Mouse (Mus musculus) cerebellum, postnatal 36 days (tissue): ENCODE results near the gene Rad23a.

Experiments
- DNase-seq, 2 experiments: peaks; one replicate each; pipeline ENCODE4 v3.0.0; 2021 to 2022; ENCODE audit warnings: mixed read lengths in 2 of 2

Rad23a gene

DNA sequence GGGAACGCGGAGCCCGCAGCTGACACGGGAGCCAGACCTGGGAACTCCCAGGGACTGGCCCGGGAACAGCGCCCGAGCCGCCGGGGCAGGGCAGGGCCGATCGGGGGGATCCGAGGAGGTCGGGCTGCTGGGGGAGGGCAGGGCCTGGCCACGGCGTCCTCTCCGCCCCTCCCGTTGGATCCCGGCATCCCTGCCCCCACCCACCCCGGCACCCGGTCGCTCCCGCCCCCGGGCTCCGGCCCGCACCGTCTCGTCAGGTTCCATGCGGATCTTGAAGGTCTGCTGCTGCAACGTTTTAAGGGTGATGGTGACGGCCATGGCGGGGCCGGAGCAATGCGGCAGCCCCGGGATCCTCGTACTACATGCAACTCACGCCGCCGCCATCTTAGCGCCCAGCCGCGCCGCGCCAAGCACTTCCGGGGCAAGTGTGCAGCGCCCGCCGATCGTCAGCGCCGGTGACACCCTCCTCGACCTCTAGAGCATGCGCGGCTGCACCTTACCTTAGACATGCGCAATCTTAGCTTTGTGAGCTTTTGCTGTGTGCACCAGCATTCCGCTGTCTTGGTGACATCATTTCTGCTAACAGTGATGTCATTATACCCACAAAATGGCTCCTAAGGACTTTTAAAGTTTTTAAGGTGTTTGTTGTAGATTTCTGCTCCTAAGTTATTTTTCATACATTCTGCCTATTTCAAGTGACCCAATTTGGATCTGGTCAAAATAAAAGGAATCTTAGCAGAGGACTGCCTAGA is at the start of gene Rad23a:
Rad23a (minus strand) TSS at position 418 of the 752 bp plus-strand sequence.
- DNase-seq = peak; percentile 91

DNA sequence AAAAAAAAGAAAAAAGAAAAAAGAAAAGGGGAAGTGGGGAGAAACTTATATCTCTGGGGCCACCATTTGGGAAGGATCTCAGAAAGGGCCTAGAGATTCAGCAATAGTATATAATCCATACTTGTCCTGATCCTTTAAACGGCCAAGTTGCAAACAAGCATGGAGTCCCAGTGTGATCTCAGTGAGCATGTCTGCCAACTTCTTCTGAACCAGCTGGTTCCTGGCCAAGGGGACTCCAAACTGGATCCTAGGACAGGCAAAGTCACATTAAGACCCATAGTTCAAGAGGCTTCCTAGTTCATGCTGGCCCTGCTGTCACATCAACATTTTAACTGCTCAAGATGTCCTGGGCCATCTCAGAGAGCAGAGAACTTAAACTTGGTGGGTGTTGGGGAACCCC is 48.7 kb upstream of the Rad23a start:
- DNase-seq = no peak

DNA sequence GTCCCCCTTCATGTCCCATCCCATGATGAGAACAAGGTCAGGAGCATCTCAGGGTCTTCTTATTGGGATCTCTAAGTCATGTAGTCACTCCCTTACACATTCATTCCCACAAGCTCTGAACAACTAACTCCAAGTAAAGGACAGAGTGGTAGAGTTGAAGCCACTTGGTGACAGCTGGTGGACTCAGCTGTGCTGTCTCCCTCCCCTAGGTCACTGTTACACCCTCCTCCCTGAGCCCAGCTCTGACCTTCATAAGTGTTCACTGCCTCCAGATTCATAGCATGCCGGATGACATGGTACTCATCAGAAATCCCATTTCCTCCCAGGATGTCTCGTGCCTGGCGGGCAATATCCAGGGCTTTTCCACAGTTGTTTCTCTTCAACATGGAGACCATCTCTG is 47.8 kb upstream of the Rad23a start:
- no peak for DNase-seq

DNA sequence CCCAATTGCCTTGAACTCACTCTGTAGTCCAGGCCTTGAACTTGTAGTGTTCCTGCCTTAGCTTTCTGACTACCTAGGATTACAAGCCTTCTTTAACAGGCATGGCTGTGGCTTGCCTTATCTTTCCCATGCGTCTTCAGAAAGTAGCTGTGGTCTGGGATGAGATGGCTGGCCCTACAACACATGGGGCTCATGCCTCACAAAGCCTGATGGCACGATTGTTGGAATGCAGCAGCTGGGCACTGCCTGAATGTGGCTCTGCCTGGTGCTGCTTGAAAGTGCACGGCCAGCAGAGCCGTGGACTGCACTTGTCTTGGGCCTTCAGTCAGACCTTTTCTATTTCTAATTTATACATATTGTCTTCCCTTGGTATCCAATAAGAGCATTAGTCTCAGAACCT is 44.3 kb upstream of the Rad23a start:
- no peak for DNase-seq

DNA sequence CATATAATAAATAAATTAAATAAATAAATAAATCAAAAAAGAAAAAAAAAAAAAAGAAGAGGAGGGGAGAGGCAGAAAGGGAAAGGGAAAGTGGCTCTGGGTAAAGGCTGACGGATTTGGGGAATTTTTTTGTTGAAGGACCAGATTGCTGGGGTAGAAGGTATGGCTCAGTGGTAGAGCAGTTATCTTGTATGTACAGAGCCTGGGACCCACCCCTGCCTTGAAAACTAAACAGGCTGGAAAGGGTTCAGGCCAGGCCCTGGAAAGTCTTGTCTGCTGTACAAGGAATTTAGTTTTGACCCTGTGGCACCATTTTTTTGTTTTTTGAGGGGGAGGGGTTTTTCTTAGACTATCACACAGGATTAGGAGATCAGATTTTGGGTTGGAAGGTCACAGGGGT is 38.5 kb upstream of the Rad23a start:
- no peak for DNase-seq

DNA sequence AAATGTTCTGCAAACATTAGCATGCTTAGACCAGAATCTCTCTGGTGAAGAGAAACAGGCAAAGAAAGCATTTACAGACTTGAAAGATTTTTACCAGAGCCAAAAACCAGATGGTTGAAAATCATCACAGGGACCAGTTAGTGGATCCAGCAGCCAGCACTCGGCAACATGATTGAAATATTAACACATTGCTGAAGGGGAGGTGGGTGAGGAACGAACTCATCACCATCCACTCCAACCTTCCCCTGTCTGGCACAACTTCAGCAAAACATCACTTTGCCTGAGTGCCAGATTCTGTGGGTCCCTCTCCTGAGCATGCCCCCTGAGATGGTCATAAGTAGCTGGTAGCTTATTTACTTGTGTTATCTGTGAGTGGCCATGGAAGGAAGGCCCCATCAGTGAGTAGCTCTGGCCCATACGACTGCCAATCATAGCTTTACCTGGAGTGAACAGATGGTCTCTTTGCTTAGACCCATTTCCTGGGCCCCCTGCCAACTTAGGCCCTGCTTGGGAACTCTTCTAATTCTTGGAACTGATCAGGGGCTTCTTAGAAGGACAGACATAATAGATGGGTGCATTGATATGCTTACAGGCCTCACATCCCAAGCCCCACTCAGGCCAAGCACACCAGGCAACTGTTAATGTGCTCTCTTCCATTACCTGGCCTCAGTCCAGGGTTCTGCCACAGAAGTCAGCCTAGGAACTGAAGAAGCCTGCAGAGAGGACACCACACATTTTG is 37.0 kb upstream of the Rad23a start:
- DNase-seq = peak; percentile 82

DNA sequence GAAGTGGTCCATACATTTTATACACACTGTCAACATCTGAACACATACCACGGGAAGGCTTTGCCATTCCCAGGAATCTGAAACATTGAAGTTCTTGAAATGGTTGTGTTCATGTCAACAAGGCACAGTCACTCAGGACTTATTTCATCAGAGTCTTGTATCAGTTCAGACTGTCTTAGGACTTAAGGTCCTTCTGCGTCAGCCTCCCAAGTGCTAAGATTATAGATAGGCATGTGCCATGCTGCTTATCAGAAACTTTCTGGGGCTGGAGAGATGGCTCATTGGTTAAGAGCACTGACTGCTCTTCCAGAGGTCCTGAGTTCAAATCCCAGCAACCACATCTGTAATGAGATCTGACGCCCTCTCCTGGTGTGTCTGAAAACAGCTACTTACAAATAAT is 33.9 kb upstream of the Rad23a start:
- no peak for DNase-seq

DNA sequence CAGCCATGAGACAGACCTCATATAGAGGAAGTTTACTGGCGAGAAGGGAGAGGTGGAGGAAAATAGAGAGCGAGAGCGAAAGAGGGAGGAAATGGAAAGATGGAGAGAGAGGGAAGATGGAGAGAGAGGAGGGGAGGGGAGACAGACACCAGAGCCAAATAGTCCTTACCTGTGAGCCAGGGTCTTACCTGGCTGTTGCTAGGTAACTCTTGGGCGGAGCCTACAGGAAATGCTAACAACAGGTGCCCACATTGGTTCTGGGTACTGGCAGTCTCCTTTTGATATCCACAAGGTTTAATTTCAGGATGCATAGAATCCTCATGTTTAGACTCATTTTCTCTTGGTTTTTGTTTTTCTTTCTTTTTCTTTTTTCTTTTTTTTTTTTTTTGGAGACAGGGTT is 32.6 kb upstream of the Rad23a start:
- DNase-seq = no peak

DNA sequence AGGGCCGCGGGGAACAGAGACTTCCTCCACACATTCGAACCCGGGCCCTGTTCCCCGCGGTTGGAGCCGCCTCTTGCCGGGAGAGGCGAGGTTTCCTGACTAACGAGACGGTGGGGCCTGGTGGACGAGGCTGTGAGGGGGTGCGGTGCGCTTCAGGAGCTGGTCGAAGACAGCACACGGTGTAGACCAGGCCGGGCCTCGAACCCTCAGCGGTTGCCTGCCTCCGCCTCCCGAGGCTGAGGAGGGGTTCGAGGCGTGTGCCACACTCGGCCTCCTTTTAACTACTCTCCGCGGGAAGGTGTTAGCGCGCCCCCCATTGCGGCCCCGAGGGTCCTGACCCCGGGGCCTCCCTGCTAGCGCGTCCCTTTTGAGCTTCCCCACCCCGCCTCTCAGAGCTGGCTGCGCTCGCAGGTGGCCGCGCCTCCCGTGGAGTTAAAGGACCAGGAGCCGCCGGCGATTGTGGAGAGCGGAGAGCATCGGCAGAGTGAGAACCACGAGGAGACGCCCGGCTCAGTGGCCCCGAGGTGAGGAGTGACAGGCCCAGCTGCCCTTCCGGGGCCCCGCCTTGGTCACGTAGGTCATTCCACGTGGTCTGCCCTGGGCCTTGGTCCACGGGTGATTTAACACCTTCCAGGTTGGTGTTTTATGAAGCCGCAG is 32.0 kb upstream of the Rad23a start:
- peak in 1 of 2 experiments; percentile 17 for DNase-seq

DNA sequence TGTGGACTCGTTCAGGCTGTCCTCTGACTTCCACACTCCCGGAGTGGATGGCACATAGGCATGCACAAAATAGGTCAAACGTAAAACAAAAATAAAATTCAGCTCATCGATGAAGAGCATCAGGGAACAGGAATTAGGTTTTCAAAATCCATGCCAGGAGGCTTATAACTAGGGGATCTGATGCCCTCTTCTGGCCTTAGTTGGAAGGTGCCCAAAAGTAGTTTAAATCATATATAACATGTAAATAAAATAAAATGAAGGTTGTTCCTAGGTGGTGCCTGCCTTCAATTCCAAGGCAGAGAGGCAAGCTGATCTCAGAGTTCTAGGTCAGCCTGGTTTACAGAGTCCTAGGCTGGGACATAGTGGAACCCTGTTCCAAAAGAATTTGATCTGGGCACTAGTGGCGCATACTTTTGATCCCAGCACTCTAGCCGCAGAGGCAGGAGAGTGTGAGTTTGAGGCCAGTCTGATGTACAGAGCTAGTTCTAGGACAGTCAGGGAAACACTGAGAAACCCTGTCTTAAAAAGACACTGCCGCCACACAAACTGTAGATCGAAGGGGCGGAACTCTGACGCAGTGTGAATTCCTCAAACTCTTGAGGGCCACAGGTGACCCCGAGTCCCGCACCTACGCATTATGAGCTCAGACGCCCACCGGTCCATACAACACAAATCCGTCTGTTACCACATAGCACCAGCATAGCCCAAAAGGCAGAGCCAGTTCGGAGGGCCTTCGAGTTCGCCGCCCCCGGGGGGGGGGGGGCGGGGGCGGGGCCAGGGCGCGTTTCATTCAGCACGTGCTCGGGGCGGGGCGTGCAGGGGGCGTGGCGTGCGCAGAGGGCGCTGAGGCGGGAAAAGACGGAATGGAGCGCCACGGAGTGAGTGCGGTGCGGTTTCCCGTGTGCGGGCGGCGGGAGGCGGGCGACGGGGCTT is 31.2 kb upstream of the Rad23a start, which contains the start of gene Syce2:
Syce2 (plus strand) TSS at position 736 of the 933 bp plus-strand sequence.
- peak; percentile 39 to 70 for DNase-seq

DNA sequence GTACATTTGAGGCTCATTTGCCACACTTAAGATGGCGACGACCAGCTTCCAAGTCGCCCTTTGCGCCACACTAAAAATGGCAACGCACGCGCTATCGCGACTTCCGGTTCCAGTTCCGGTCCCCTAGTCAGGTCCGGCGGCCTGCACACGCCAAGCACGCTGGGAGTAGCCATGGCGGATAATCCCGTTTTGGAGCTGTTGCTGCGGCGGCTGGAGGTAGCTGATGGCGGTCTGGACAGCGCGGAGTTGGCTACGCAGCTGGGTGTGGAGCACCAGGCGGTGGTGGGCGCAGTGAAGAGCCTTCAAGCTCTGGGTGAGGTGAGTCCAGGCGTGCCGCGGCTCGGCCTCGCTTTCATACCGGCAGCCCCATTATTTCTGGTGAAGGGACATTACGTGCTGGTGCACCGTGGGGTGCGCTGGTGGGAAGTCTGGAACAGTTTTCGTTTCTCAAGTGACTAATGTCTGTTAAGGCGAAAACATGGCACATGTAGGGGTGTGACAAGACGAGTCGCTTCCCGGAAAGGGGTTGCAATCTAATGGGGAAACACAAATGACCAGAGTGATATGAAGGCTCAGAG is 16.5 kb upstream of the Rad23a start, which contains the start of gene Farsa:
Farsa (plus strand) TSS at position 126 of the 578 bp plus-strand sequence.
- peak; percentile 94 for DNase-seq

DNA sequence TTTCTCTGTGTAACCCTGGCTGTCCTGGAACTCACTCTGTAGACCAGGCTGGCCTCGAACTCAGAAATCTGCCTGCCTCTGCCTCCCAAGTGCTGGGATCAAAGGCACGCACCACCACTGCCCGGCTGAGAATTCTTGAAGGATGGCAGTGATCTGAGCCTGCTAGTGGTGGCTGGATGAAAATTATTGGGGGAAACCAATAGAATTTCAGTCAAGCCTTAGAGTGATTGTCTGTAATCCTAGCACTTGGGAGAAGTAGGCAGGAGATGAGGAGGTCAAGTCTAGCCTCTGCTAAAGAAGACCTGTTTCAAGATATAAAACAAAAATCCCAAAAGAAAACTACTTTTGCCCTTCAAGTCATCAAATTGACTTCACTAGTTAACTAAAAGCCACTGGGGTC is 16.0 kb upstream of the Rad23a start:
- no peak for DNase-seq

DNA sequence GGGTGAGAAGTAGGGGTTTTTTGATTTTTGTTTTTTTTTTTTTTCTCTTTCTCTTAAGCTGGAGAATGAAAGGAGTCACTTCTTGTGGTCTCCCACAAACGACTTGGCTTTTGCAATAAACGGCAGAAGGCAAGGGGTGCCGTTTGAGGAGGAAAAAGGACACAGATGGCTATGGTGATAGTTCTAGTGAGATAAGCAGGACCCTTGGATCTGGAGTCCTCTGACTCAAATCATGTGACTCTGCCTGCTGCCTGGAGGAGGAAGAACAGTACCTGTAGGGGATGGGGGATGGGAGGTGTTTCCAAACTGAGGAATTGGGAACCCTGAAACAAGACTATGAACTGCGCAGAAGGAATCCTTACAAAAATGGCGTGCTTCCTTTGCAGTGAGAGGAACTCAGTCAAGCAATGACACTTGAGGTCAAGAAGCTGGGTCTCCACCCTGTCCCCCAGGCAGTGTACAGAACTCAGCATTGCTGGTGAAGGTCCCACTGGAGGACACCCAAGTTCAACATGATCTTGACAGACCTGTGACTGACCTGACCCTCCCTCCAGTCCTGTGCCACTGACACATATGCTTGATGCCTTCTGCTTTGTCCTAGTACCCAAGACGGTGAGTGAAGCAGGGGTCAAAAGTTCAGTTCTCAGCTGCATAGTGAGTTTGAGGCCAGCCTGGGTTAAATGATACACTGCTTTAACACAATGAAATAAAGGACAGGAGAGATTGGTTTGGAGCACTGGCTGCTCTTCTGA is 7.4 kb upstream of the Rad23a start:
- DNase-seq = no peak

DNA sequence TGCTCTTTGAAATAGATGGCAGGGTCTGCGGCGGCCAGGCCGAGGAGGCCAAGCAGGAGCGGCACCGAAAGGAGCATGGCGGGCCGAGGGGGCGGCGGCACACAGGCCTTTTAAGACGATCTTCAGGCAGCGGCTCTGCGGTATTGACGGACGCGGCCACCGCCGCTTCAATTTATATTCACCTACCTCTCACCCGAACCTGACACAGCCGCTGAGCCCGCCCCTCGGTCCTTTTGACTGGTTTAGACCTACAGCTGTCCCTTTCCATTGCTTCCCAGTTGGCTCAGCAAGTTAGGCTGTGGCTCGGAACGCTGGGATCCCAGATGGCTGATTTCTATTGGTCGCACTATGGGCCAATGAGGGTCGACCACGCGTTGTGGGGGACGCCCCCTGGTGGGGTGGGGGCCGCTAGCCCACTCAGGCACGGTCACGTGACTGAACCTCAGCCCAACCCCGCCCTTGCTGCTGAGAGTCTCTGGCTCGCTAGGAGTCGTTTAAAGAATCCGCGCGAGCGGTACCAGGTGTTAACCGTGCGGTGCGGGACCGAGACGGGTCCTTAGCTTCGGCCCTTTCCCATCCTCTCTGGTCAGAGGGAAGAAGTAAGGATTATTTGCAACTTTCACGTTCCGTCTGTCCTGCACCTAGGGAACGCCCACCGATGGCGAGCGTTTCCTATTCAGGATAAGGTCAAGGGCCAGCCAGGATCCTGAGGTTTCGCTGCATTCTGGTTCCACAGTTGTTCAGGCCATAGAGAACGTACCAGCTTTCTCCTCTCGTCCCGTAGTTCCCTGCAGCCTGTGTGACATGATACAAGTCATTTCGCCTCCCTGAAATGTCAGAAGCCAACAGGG is 6.5 kb upstream of the Rad23a start, which contains the start of gene Calr:
Calr (minus strand) TSS at position 213 of the 851 bp plus-strand sequence.
- DNase-seq = peak; percentile 98 to 100

DNA sequence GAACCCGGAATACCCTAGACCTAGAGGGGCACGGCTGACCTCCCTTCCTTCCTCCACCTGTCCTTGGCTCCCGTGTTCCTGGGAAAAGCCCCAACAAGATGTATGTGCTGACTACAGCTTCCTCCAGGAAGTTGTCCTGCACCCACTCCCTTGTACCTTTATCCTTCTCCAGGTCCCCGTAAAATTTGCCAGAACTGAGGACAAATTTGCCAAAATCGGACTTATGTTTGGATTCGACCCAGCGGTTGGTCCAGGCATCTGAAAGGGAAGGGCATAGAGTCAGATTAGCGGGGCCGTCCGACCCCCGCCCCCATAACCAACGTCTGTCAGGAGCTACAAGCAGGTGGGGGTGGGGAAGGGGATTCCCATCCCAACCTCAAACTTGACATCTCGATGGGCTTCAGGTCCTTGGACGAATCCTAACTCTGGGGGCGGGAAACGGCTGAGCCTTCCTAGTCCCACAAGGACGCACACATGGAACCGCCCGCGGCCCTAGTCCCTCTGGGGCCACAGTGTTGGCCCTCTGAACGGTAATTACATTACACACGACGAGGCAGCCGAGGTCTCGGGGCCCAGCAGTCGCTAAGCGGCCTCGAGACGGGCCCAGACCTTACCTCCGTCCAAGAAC is 5.7 kb upstream of the Rad23a start:
- no peak for DNase-seq

DNA sequence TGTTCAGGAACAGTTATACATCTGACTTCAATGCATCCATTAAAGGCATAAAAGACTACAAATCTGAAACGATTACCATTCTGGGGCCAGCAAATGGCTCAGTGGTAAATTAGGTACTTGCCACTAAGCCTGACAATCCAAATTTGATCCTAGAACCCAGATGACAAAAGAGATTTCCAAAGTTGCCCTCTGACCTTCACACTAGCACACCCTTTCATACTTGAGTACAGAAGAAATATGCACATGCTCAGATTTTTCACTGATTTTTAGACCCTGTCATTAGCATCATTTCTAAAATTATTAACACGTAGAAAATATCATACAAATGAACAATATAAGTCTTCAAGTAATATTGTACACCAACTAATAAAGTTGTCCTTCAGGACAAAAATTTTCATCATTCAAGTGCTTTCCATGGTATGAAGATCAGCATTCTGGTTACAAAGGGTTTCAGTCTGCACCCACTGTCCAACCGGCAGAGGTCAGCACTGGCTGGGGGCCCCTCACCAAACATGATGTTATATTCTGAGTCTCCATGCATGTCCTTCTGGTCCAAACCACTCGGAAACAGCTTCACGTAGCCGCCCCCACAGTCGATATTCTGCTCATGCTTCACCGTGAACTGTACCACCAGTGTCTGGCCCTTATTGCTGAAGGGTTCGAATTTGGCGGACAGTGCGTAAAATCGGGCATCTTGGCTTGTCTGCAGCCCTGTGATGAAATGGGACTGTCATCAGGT is 5.1 kb upstream of the Rad23a start:
- peak; percentile 52 to 58 for DNase-seq

DNA sequence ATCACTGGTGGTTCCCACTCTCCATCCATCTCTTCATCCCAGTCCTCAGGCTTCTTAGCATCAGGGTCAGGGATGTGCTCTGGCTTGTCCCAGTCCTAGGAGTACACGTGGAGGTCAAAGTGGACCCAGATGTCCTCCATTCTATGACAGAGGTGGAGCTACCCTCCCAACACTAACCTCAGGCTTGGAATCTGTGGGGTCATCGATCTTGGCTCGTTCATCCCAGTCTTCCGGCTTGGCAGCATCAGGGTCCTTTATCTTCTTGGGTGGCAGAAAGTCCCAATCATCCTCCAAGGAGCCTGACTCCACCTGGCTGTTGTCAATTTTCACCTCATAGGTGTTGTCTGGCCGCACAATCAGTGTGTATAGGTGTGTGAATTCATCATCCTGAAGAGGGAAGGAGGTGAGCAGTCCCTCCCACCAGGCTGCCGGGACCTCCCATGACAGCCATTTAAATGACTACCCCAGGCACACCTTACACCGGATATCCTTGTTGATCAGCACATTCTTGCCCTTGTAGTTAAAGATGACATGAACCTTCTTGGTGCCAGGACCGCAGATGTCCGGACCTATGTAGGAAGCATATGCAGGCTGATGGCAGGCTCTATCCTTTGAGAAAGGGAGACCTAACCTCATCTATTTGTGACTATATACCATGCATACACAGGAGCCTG is 4.1 kb upstream of the Rad23a start:
- no peak for DNase-seq

DNA sequence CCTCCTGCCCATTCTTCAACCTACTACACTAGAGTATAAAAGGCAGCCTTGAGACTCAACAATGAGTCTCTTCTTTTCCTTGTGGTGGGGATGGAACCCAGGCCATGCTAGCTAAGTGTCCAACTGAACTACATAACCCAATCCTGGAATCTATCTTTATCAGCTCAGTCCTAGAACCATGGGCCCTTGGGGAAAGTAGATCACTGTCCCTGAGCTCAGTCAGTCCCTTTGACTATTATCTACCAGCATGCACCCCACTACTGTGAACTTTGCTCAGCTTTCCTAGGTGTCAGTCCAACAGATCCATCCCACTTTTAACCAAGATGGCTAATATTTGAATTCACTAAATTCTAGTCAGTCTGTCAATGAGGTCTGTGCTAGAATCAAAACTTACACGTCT is 1.0 kb upstream of the Rad23a start:
- no peak for DNase-seq
